Mouse (Mus musculus) kidney, postnatal 36 days (tissue): ENCODE results near the gene Fam189a2.
A peak's percentile ranks its signal among the peaks of the same experiment; 100 is the strongest.

Source experiments
- DNase-seq, 2 experiments: peaks; one replicate each; pipeline ENCODE4 v3.0.0; 2021 to 2022; ENCODE audit warnings: mixed read lengths in 2 of 2

The Fam189a2 gene

GRCm38 (mm10) chr19:23971391-23971790 is 59.4 kb downstream of the Fam189a2 start:
- no peak for DNase-seq

- DNase-seq, result no peak
Observed at GRCm38 (mm10) chr19:23970374-23970773, 60.4 kb downstream of the Fam189a2 start.

GRCm38 (mm10) chr19:23968862-23969225 is 62.0 kb downstream of the Fam189a2 start:
- DNase-seq, result no peak

GRCm38 (mm10) chr19:23968125-23968861 is 62.5 kb downstream of the Fam189a2 start:
- no peak for DNase-seq

- DNase-seq, result no peak
Observed at GRCm38 (mm10) chr19:23967156-23967555, 63.7 kb downstream of the Fam189a2 start.

GRCm38 (mm10) chr19:23966376-23966775 is 64.4 kb downstream of the Fam189a2 start:
- DNase-seq, result no peak

GRCm38 (mm10) chr19:23964401-23964910 is 66.4 kb downstream of the Fam189a2 start:
- DNase-seq, result no peak

GRCm38 (mm10) chr19:23961516-23961915 is 69.3 kb downstream of the Fam189a2 start:
- peak; percentile 42 to 83 for DNase-seq

GRCm38 (mm10) chr19:23960831-23961447 is 69.9 kb downstream of the Fam189a2 start:
- DNase-seq, result no peak

- DNase-seq, result peak; percentile 61 to 67
Observed at GRCm38 (mm10) chr19:23960275-23960674, 70.5 kb downstream of the Fam189a2 start.

GRCm38 (mm10) chr19:23959870-23960269 is 70.9 kb downstream of the Fam189a2 start:
- peak; percentile 29 to 41 for DNase-seq

- DNase-seq, result no peak
Observed at GRCm38 (mm10) chr19:23958925-23959324, 71.9 kb downstream of the Fam189a2 start.

- no peak for DNase-seq
Observed at GRCm38 (mm10) chr19:23957563-23957962, 73.3 kb downstream of the Fam189a2 start.

- DNase-seq, result peak in 1 of 2 experiments; percentile 44
Observed at GRCm38 (mm10) chr19:23956299-23956975, 74.4 kb downstream of the Fam189a2 start.

GRCm38 (mm10) chr19:23955461-23955860 is 75.4 kb downstream of the Fam189a2 start:
- DNase-seq, result no peak

- peak in 1 of 2 experiments; percentile 33 for DNase-seq
Observed at GRCm38 (mm10) chr19:23948301-23949000, 82.4 kb downstream of the Fam189a2 start.

- no peak for DNase-seq
Observed at GRCm38 (mm10) chr19:23947871-23948270, 82.9 kb downstream of the Fam189a2 start.

- DNase-seq, result no peak
Observed at GRCm38 (mm10) chr19:23946751-23947150, 84.1 kb downstream of the Fam189a2 start.

GRCm38 (mm10) chr19:23946026-23946685 is 84.7 kb downstream of the Fam189a2 start:
- DNase-seq, result no peak

GRCm38 (mm10) chr19:23942886-23943285 is 87.9 kb downstream of the Fam189a2 start:
- no peak for DNase-seq

GRCm38 (mm10) chr19:23941422-23941949 is 89.3 kb downstream of the Fam189a2 start:
- DNase-seq, result no peak

GRCm38 (mm10) chr19:23930826-23931225 is 100.0 kb downstream of the Fam189a2 start:
- DNase-seq, result no peak
